Mouse (Mus musculus): ENCODE results near the gene Runx3.
A peak's percentile ranks its signal among the peaks of the same experiment; 100 is the strongest.

Gene Runx3

GRCm38 (mm10) chr4:135114301-135114700 is 6.2 kb upstream of the Runx3 start:
- no peak for DNase-seq (ENCODE audit: low spot score)

GRCm38 (mm10) chr4:135115426-135116170 is 4.9 kb upstream of the Runx3 start:
- no peak for DNase-seq (ENCODE audit: low spot score)

- no peak for DNase-seq (ENCODE audit: low spot score)
These were observed 4.1 kb upstream of the Runx3 start for GRCm38 (mm10) chr4:135116391-135116790.

GRCm38 (mm10) chr4:135117846-135118245 is 2.6 kb upstream of the Runx3 start:
- DNase-seq (ENCODE audit: low spot score), result no peak

GRCm38 (mm10) chr4:135118855-135119474 is 1.5 kb upstream of the Runx3 start:
- no peak for DNase-seq (ENCODE audit: low spot score)

- no peak for DNase-seq (ENCODE audit: low spot score)
These were observed 3.3 kb downstream of the Runx3 start for GRCm38 (mm10) chr4:135123721-135124120.

GRCm38 (mm10) chr4:135124732-135125131 is 4.3 kb downstream of the Runx3 start:
- DNase-seq (ENCODE audit: low spot score), result no peak

- DNase-seq (ENCODE audit: low spot score), result no peak
These were observed 4.7 kb downstream of the Runx3 start for GRCm38 (mm10) chr4:135125152-135125551.

GRCm38 (mm10) chr4:135126385-135126784 is 5.9 kb downstream of the Runx3 start:
- no peak for DNase-seq (ENCODE audit: low spot score)

GRCm38 (mm10) chr4:135128841-135129520 is 8.5 kb downstream of the Runx3 start:
- DNase-seq (ENCODE audit: low spot score), result no peak

- no peak for DNase-seq (ENCODE audit: low spot score)
These were observed 9.7 kb downstream of the Runx3 start for GRCm38 (mm10) chr4:135130156-135130555.

GRCm38 (mm10) chr4:135131145-135131544 is 10.7 kb downstream of the Runx3 start:
- DNase-seq (ENCODE audit: low spot score), result no peak

GRCm38 (mm10) chr4:135132797-135133196 is 12.3 kb downstream of the Runx3 start:
- no peak for DNase-seq (ENCODE audit: low spot score)

GRCm38 (mm10) chr4:135133711-135134110 is 13.3 kb downstream of the Runx3 start:
- DNase-seq (ENCODE audit: low spot score), result no peak

GRCm38 (mm10) chr4:135135331-135135730 is 14.9 kb downstream of the Runx3 start:
- no peak for DNase-seq (ENCODE audit: low spot score)

GRCm38 (mm10) chr4:135136202-135136601 is 15.8 kb downstream of the Runx3 start:
- DNase-seq (ENCODE audit: low spot score), result no peak

GRCm38 (mm10) chr4:135136612-135137011 is 16.2 kb downstream of the Runx3 start:
- DNase-seq (ENCODE audit: low spot score), result no peak

GRCm38 (mm10) chr4:135140647-135141515 is 20.4 kb downstream of the Runx3 start:
- no peak for DNase-seq (ENCODE audit: low spot score)

- no peak for DNase-seq (ENCODE audit: low spot score)
These were observed 21.3 kb downstream of the Runx3 start for GRCm38 (mm10) chr4:135141720-135142119.

GRCm38 (mm10) chr4:135146734-135147133 is 26.3 kb downstream of the Runx3 start:
- DNase-seq (ENCODE audit: low spot score), result peak; percentile 32

- no peak for DNase-seq (ENCODE audit: low spot score)
These were observed 28.2 kb downstream of the Runx3 start for GRCm38 (mm10) chr4:135148660-135149059.

Measured in MN1 (cell line).